Mouse (Mus musculus): ENCODE data around the gene Zcchc24.

DNA sequence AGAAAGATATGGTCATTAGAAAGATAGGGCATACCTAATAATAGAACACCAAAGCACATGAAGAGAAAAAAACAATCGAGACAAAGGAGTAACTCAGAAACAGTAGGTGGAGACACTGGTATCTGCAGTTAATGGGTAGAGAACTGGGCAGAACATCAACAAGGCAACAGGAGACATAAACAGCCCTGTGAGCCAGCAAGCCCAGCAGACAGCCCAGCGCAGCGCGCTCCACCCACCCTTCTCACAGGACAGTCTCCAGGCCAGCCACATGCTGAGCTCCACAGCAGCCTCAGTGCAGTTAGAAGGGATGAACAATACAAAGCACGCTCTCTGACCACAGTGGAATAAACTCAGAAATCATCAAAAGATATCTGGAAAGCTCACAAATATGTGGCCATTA lies 15.8 kb downstream of the Zcchc24 start:
- no peak for TF ChIP-seq CTCF (IDR thresholded peaks at IDR 0.05; ENCODE audit: low read depth, low read length)
- TF ChIP-seq TAL1 (conservative IDR thresholded peaks at IDR 0.05; ENCODE audit: low read depth, low read length) = no peak
- TF ChIP-seq GATA1 (IDR thresholded peaks at IDR 0.05; ENCODE audit: borderline replicate concordance, low read length) = no peak
- TF ChIP-seq GATA2 (IDR thresholded peaks at IDR 0.05; ENCODE audit: borderline replicate concordance, low read depth, low read length) = no peak
- TF ChIP-seq POLR2AphosphoS5 (IDR thresholded peaks at IDR 0.05; ENCODE audit: insufficient replicate concordance, low read depth, low read length) = no peak

Data from G1E (cell line).